Mouse (Mus musculus) ovary, adult 18-20 months (tissue): ENCODE results near the gene Zbtb44.

Experiments used
- DNase-seq: peaks from one replicate; pipeline ENCODE4 v3.0.0; 2022; ENCODE audit warnings: low spot score, mixed read lengths

The Zbtb44 gene

GRCm38 (mm10) chr9:31115586-31115985 is 85.1 kb downstream of the Zbtb44 start:
- DNase-seq, result no peak

DNA sequence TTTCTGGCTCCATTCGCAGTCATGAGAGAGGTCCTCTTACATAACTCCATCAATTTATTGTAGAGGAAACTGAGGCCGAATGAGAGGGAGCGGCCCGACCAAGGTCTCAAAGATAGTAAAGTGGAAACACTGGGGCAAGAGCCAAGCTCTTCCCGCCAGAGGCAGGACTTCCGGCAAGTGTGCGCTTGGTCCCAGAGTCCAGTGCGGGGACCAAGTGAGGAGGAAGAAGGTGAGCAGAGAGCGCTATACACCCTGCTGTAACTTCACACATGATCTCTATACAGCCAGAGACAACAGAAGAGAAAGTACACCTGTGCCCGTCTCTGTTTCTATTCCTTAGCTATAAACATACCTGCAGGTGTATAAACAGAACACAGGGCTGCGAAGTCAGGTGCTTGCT is 86.6 kb downstream of the Zbtb44 start:
- no peak for DNase-seq

- no peak for DNase-seq
Observed at GRCm38 (mm10) chr9:31117488-31117887, 87.0 kb downstream of the Zbtb44 start.

DNA sequence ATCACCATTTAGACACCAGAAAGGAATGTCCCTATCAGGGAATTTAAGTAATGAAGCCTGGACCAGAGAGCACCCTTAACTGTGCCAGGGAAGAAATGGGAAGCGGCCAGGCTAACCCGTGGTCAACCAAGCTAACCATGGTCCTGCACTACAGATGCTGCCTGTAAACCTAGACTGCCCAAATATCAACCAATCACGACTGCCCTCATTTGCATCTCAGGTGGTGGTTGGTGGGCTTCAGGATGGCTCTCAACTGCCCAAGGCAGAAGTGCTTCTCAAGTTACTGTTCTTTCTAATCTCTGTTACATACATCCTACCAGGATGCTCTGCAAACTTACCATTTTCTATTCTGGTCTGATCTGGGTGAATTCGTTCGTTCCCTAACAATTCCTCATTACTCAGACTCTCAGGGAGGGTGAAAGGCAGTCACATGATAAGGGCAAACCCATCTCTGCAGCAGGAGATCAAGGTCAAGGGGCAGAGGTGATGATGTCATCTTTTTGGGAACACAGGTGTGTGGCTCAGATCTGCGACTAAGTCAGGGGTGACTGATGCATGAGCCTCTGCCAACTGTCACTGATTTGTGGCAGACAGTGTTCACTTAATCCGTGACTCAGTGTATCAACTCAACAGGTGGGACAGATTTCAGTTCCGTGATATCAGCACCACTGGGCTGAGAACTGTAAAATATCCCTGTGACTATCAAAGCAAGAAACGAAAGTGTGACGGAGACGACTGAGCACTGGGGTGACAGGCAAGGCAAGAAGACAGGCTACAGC is 88.3 kb downstream of the Zbtb44 start:
- DNase-seq, result no peak

GRCm38 (mm10) chr9:31119405-31119804 is 89.0 kb downstream of the Zbtb44 start:
- DNase-seq, result no peak

DNA sequence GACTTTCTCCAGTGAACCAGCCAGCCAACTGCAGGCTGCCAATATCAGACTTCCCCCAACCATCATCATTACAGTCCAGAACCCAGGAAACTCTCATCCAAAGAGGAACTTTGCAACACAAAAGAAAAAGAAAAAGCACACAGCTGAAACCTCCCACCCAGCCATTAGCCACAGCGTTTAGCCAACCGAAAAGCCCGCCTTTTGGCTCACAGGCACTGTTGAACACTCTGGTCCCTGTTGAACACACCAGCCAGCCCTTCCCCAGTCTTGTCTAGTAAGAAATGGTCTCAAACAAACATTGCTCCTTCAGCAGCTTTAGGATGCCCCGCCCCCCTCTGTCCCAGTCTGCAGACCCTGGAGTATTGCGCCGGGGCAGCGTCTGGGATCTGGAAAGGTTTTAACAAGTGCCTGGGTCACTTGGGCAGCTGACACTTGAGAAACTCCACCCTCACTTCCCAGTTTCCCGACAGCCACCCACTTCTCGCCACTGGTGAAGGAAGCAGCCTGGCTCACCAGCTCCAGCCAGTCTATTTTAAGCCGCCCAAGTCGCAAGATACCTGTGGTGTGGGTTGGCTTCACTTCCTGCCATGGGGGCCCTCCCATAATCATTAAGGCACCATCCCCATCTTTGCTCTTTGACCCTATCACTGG is 89.6 kb downstream of the Zbtb44 start:
- no peak for DNase-seq

- no peak for DNase-seq
Observed at GRCm38 (mm10) chr9:31120533-31120915, 90.1 kb downstream of the Zbtb44 start.

GRCm38 (mm10) chr9:31122464-31123030 is 92.1 kb downstream of the Zbtb44 start:
- no peak for DNase-seq
